Mouse (Mus musculus) kidney, postnatal 0 days (tissue): ENCODE data around the gene Ebf4. TPM values are rescaled to one million over a fixed set of nuclear protein-coding genes. Genes with fewer than 3 reads are reported as not detected.

Experiments
- ATAC-seq: fragments of 200-750 bp; cut with Nextera tagmentation; replicated peaks from 2 replicates; pipeline ENCODE4 v1.8.0; 2017; ENCODE audit warnings: low read depth, moderate number of reproducible peaks, moderate TSS enrichment, moderate library complexity; ENCODE audit not compliant: low FRiP score
- DNase-seq: peaks from one replicate; pipeline ENCODE4 v3.0.0-alpha.2; 2016; ENCODE audit warnings: low spot score
- H3K27ac ChIP-seq: fragments of 300-500 bp; sonication (generic); 2 replicates; pipeline ENCODE4 v1.5.1; 2014; ENCODE audit warnings: mild to moderate bottlenecking
- H3K27me3 ChIP-seq: fragments of 300-500 bp; sonication (generic); 2 replicates; pipeline ENCODE4 v1.6.1; 2014; ENCODE audit warnings: low read length, mixed read lengths; ENCODE audit not compliant: insufficient read depth
- H3K36me3 ChIP-seq: fragments of 300-500 bp; sonication (generic); 2 replicates; pipeline ENCODE4 v1.6.1; 2014; ENCODE audit warnings: low read length, mixed read lengths; ENCODE audit not compliant: insufficient read depth
- H3K4me1 ChIP-seq: fragments of 300-500 bp; sonication (generic); replicated peaks from 2 replicates; pipeline ENCODE4 v1.6.1; 2014; ENCODE audit warnings: antibody characterized with exemption, low read length, mixed read lengths; ENCODE audit not compliant: insufficient read depth
- H3K4me2 ChIP-seq: fragments of 300-500 bp; sonication (generic); 2 replicates; pipeline ENCODE4 v1.6.1; 2014; ENCODE audit warnings: mild to moderate bottlenecking, low read length, moderate library complexity, mixed read lengths
- H3K4me3 ChIP-seq: fragments of 300-500 bp; sonication (generic); replicated peaks from 2 replicates; pipeline ENCODE4 v1.5.1; 2014; ENCODE audit warnings: low read depth, low read length
- H3K9ac ChIP-seq: fragments of 300-500 bp; sonication (generic); 2 replicates; pipeline ENCODE4 v1.6.1; 2014; ENCODE audit warnings: low read depth, low read length
- H3K9me3 ChIP-seq: fragments of 300-500 bp; sonication (generic); replicated peaks from 2 replicates; pipeline ENCODE4 v1.6.1; 2016; ENCODE audit warnings: low read length, inconsistent platforms, mixed read lengths
- CTCF ChIP-seq: IDR thresholded peaks from 2 replicates; pipeline ENCODE4 v1.5.1; 2016; ENCODE audit warnings: antibody characterized with exemption, low read depth, mild to moderate bottlenecking, moderate library complexity
- WGBS: fragments of 180-500 bp; shearing (Covaris S2); extraction: QIAGEN DNeasy Blood & Tissue Kit; methylation state at CpG from one replicate; pipeline ENCODE4 v1.1.7; 2014; 5-methylcytosine and 5-hydroxymethylcytosine counted together
- polyA plus RNA-seq: library from polyadenylated mRNA; unstranded; fragments of >200 nt; fragmentation: Nextera tagmentation; extraction: Ambion mirVana; gene quantifications from 2 replicates; pipeline ENCODE4 v1.2.1, GENCODE M21; 2015

The Ebf4 gene
- 2.5 and 3.7 TPM in 2 replicates for polyA plus RNA-seq

GRCm38 (mm10) chr2:130294936-130295277 lies at the start of gene Ebf4:
TSS of gene Ebf4 (plus strand) at chr2:130295169.
- peak within 1 kb of the TSS; percentile 68 for H3K4me3 ChIP-seq
- WGBS: 1% methylated on average over 27 of the region's 39 CpGs
- H3K9me3 ChIP-seq: no peaks in the 10 kb centered on the region
- H3K4me1 ChIP-seq: peaks cover 8% of the 10 kb centered on the region; the same call in 1 of the 2 replicates
- H3K27me3 ChIP-seq: no peaks in the 10 kb centered on the region
- 0 out of 2 replicates have a peak, but pooled peaks cover 3% of the 10 kb centered on the region for H3K36me3 ChIP-seq
- no peak for TF ChIP-seq CTCF
- H3K27ac ChIP-seq: peak within 1 kb of the TSS; percentile 42; the same call in 1 of the 2 replicates
- peak within 1 kb of the TSS; percentile 78 for H3K9ac ChIP-seq
- H3K4me2 ChIP-seq: peak within 1 kb of the TSS; percentile 88
- ATAC-seq (peak; percentile 53), DNase-seq (peak; percentile 68)

- no peaks in the 10 kb centered on the region for H3K27me3 ChIP-seq
- H3K9ac ChIP-seq: no peak overlapping the region
- DNase-seq (peak; percentile 71), ATAC-seq (no peak)
- H3K27ac ChIP-seq: no peak overlapping the region
- no peaks in the 10 kb centered on the region for H3K36me3 ChIP-seq
- H3K9me3 ChIP-seq: no peaks in the 10 kb centered on the region
- H3K4me3 ChIP-seq: no peak overlapping the region
- TF ChIP-seq CTCF: peak; percentile 67
- H3K4me1 ChIP-seq: no peaks in the 10 kb centered on the region
- 54% methylated on average over 9 of the region's 9 CpGs for WGBS
- H3K4me2 ChIP-seq: no peak overlapping the region
Observed at GRCm38 (mm10) chr2:130246912-130247311, 48.1 kb upstream of the Ebf4 start.

GRCm38 (mm10) chr2:130248226-130248625 lies 46.7 kb upstream of the Ebf4 start:
- H3K36me3 ChIP-seq: no peaks in the 10 kb centered on the region
- H3K27me3 ChIP-seq: no peaks in the 10 kb centered on the region
- no peaks in the 10 kb centered on the region for H3K9me3 ChIP-seq
- no peak overlapping the region for H3K9ac ChIP-seq
- TF ChIP-seq CTCF: no peak
- H3K4me3 ChIP-seq: no peak overlapping the region
- no peaks in the 10 kb centered on the region for H3K4me1 ChIP-seq
- H3K27ac ChIP-seq: no peak overlapping the region
- ATAC-seq (no peak), DNase-seq (no peak)
- WGBS: 63% methylated on average over 7 of the region's 7 CpGs
- no peak overlapping the region for H3K4me2 ChIP-seq

GRCm38 (mm10) chr2:130256762-130257161 lies 38.2 kb upstream of the Ebf4 start:
- no peaks in the 10 kb centered on the region for H3K4me1 ChIP-seq
- no peaks in the 10 kb centered on the region for H3K27me3 ChIP-seq
- H3K9me3 ChIP-seq: no peaks in the 10 kb centered on the region
- DNase-seq (no peak), ATAC-seq (no peak)
- H3K4me3 ChIP-seq: no peak overlapping the region
- 69% methylated on average over 4 of the region's 4 CpGs for WGBS
- H3K9ac ChIP-seq: no peak overlapping the region
- no peak for TF ChIP-seq CTCF
- H3K36me3 ChIP-seq: no peaks in the 10 kb centered on the region
- no peak overlapping the region for H3K4me2 ChIP-seq
- no peak overlapping the region for H3K27ac ChIP-seq

GRCm38 (mm10) chr2:130260822-130261221 lies 34.1 kb upstream of the Ebf4 start:
- Histone ChIP-seq H3K4me3 (no peak overlapping the region), H3K4me1 (no peaks in the 10 kb centered on the region), H3K9ac (no peak overlapping the region), H3K36me3 (no peaks in the 10 kb centered on the region), H3K27me3 (no peaks in the 10 kb centered on the region), H3K27ac (no peak overlapping the region), H3K9me3 (no peaks in the 10 kb centered on the region), H3K4me2 (no peak overlapping the region)
- ATAC-seq (no peak), DNase-seq (no peak)
- TF ChIP-seq CTCF: no peak
- WGBS: 73% methylated on average over 4 of the region's 4 CpGs

GRCm38 (mm10) chr2:130261914-130262313 lies 33.1 kb upstream of the Ebf4 start:
- no peaks in the 10 kb centered on the region for H3K9me3 ChIP-seq
- no peaks in the 10 kb centered on the region for H3K36me3 ChIP-seq
- no peak overlapping the region for H3K9ac ChIP-seq
- H3K27me3 ChIP-seq: no peaks in the 10 kb centered on the region
- H3K4me2 ChIP-seq: no peak overlapping the region
- no peak for TF ChIP-seq CTCF
- H3K4me1 ChIP-seq: no peaks in the 10 kb centered on the region
- H3K4me3 ChIP-seq: no peak overlapping the region
- no peak overlapping the region for H3K27ac ChIP-seq
- no peak for ATAC-seq
- 86% methylated on average over 2 of the region's 2 CpGs for WGBS
- no peak for DNase-seq

- no peak for TF ChIP-seq CTCF
- Histone ChIP-seq H3K9ac (no peak overlapping the region), H3K4me1 (no peaks in the 10 kb centered on the region), H3K36me3 (no peaks in the 10 kb centered on the region), H3K27ac (no peak overlapping the region), H3K27me3 (no peaks in the 10 kb centered on the region), H3K9me3 (no peaks in the 10 kb centered on the region), H3K4me2 (no peak overlapping the region), H3K4me3 (no peak overlapping the region)
- DNase-seq (no peak), ATAC-seq (no peak)
- WGBS: 67% methylated on average over 2 of the region's 2 CpGs
Observed at GRCm38 (mm10) chr2:130262398-130262797, 32.6 kb upstream of the Ebf4 start.
